Mouse (Mus musculus): ENCODE results near the gene Hist2h2bb.
"Not testable (repeated sequence)": the region's sequence is repeated elsewhere in the genome, so short reads cannot be mapped to it uniquely, and the experiment has no call there.

The Hist2h2bb gene

GRCm38 (mm10) chr3:96269511-96270474 is at the start of gene Hist2h2bb:
TSS of gene Hist2h2bb (plus strand) at chr3:96269752.
- DNase-seq, result peak; percentile 90 to 94

GRCm38 (mm10) chr3:96220131-96220764 is 49.3 kb upstream of the Hist2h2bb start:
- DNase-seq, result not testable (repeated sequence)

- peak; percentile 86 to 88 for DNase-seq
These were observed 48.5 kb upstream of the Hist2h2bb start, which contains the start of the genes Hist2h2ac and Hist2h2be for GRCm38 (mm10) chr3:96220765-96221639. TSS of gene Hist2h2ac (minus strand) at chr3:96220880. TSS of gene Hist2h2be (plus strand) at chr3:96221119.

GRCm38 (mm10) chr3:96221640-96222038 is 47.9 kb upstream of the Hist2h2bb start:
- peak in 1 of 2 experiments; percentile 39 for DNase-seq

GRCm38 (mm10) chr3:96222774-96223173 is 46.8 kb upstream of the Hist2h2bb start:
- DNase-seq, result peak in 1 of 2 experiments; percentile 23

GRCm38 (mm10) chr3:96225421-96225820 is 44.1 kb upstream of the Hist2h2bb start:
- DNase-seq, result no peak

- no peak for DNase-seq
These were observed 42.6 kb upstream of the Hist2h2bb start for GRCm38 (mm10) chr3:96226695-96227648.

- no peak for DNase-seq
These were observed 40.7 kb upstream of the Hist2h2bb start for GRCm38 (mm10) chr3:96228828-96229227.

GRCm38 (mm10) chr3:96230404-96230803 is 39.1 kb upstream of the Hist2h2bb start:
- no peak for DNase-seq

- no peak for DNase-seq
These were observed 38.4 kb upstream of the Hist2h2bb start for GRCm38 (mm10) chr3:96230910-96231757.

GRCm38 (mm10) chr3:96231758-96232120 is 37.8 kb upstream of the Hist2h2bb start:
- DNase-seq, result no peak

- DNase-seq, result no peak
These were observed 34.6 kb upstream of the Hist2h2bb start for GRCm38 (mm10) chr3:96234914-96235313.

GRCm38 (mm10) chr3:96235836-96236235 is 33.7 kb upstream of the Hist2h2bb start:
- no peak for DNase-seq

GRCm38 (mm10) chr3:96236834-96237334 is 32.7 kb upstream of the Hist2h2bb start:
- no peak for DNase-seq

- no peak for DNase-seq
These were observed 32.1 kb upstream of the Hist2h2bb start for GRCm38 (mm10) chr3:96237335-96237903.

GRCm38 (mm10) chr3:96237904-96238511 is 31.5 kb upstream of the Hist2h2bb start:
- DNase-seq, result no peak

GRCm38 (mm10) chr3:96238954-96239793 is 30.4 kb upstream of the Hist2h2bb start, which contains the start of gene Hist2h3c2:
TSS of gene Hist2h3c2 (minus strand) at chr3:96239127.
- DNase-seq, result peak in 1 of 2 experiments; percentile 41
